Mouse (Mus musculus) small intestine, adult 2 months (tissue): Measurements from ENCODE around the gene Rbm33. TPM values are rescaled to one million over a fixed set of nuclear protein-coding genes. Genes with fewer than 3 reads are reported as not detected.

Experiments
- H3K27ac ChIP-seq: fragments of 200-500 bp; 2 replicates; pipeline ENCODE4 v1.5.1; 2012; ENCODE audit warnings: low read depth, low read length, control low read depth, inconsistent platforms; ENCODE audit not compliant: insufficient read depth
- H3K27me3 ChIP-seq: fragments of 200-500 bp; 2 replicates; pipeline ENCODE4 v1.6.1; 2012; ENCODE audit warnings: mild to moderate bottlenecking, moderate library complexity, low read length, inconsistent platforms; ENCODE audit not compliant: control insufficient read depth, insufficient read depth
- H3K36me3 ChIP-seq: fragments of 200-500 bp; 2 replicates; pipeline ENCODE4 v1.6.1; 2012; ENCODE audit warnings: mild to moderate bottlenecking, low read length, control low read depth, inconsistent platforms; ENCODE audit not compliant: control insufficient read depth, insufficient read depth
- H3K4me1 ChIP-seq: fragments of 200-500 bp; 2 replicates; pipeline ENCODE4 v1.6.1; 2012; ENCODE audit warnings: low read length, inconsistent platforms, mixed read lengths; ENCODE audit not compliant: control insufficient read depth, insufficient read depth, insufficient read length
- H3K4me3 ChIP-seq: fragments of 200-500 bp; 2 replicates; pipeline ENCODE4 v1.5.1; 2012; ENCODE audit warnings: low read depth, mild to moderate bottlenecking, control low read depth, inconsistent platforms, low read length, moderate library complexity
- CTCF ChIP-seq: fragments of 200-500 bp; IDR thresholded peaks from 2 replicates; pipeline ENCODE4 v1.5.1; 2012; ENCODE audit warnings: low read depth, mild to moderate bottlenecking, control low read depth, inconsistent platforms, low read length, moderate library complexity, mixed read lengths; ENCODE audit not compliant: insufficient replicate concordance, insufficient read length; ENCODE audit errors: extremely low read depth
- POLR2A ChIP-seq: fragments of 200-500 bp; IDR thresholded peaks from 2 replicates; pipeline ENCODE4 v1.6.1; 2012; ENCODE audit warnings: low read depth, mild to moderate bottlenecking, control low read depth, inconsistent platforms, low read length, moderate library complexity
- WGBS: fragments of 180-500 bp; shearing (Covaris S2); methylation state at CpG from one replicate; pipeline ENCODE4 v1.1.7; 2018; 5-methylcytosine and 5-hydroxymethylcytosine counted together
- polyA plus RNA-seq: library from polyadenylated mRNA; depleted of rRNA; stranded (reverse); fragments of >200 nt; gene quantifications from 2 replicates; pipeline ENCODE4 v1.2.3, GENCODE M21; 2012

Gene Rbm33
- polyA plus RNA-seq, 1 experiment: 25.2 TPM

DNA sequence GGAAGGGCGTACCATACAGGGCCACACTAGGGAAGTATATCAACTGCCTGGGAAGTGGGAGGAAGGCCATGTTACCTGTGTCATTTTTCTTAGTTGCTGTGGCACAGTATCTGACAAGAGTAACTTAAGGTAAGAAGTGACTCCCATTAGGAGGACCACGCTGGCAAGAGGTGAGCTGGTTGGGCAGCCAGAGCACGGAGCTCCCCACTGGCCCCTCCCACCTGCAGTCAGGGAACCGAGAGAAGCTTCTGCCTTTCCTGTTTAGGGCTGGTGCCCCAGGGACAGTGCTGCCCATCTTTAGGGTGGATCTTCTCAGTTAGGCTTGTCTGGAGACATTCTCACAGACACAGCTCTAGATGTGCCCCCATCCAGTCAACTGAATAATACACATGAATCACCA, 106.9 kb downstream of the Rbm33 start:
- Histone ChIP-seq H3K27ac (no peak overlapping the region), H3K36me3 (0 out of 2 replicates have a peak, but pooled peaks cover 1% of the 10 kb centered on the region), H3K4me3 (no peak overlapping the region), H3K27me3 (no peaks in the 10 kb centered on the region), H3K4me1 (peaks cover 8% of the 10 kb centered on the region)
- TF ChIP-seq POLR2A (no peak), CTCF (no peak)
- WGBS: 73% methylated on average over 4 of the region's 4 CpGs

DNA sequence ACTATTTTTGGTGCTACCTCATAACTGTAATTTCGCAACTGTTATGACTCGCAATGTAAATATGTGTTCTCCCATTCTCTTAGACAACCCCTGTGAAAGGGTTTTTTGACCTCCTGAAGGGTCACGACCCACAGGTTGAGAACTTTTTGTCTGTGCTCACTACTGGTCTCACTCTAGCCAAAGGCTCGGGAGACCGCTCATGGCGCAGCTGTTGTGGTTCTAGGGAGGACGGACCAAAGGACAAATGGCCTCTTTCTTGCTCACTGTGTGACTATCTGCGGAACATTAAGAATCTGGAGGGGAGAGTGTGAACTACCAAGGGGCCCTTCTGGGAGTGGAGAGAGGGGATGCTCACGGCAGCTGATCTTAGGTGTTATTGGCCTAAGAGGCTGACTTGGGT, 109.0 kb downstream of the Rbm33 start:
- H3K4me1 ChIP-seq: no peaks in the 10 kb centered on the region
- no peaks in the 10 kb centered on the region for H3K27me3 ChIP-seq
- TF ChIP-seq CTCF (no peak), POLR2A (no peak)
- H3K4me3 ChIP-seq: no peak overlapping the region
- WGBS: 96% methylated on average over 9 of the region's 9 CpGs
- no peaks in the 10 kb centered on the region for H3K36me3 ChIP-seq
- no peak overlapping the region for H3K27ac ChIP-seq

DNA sequence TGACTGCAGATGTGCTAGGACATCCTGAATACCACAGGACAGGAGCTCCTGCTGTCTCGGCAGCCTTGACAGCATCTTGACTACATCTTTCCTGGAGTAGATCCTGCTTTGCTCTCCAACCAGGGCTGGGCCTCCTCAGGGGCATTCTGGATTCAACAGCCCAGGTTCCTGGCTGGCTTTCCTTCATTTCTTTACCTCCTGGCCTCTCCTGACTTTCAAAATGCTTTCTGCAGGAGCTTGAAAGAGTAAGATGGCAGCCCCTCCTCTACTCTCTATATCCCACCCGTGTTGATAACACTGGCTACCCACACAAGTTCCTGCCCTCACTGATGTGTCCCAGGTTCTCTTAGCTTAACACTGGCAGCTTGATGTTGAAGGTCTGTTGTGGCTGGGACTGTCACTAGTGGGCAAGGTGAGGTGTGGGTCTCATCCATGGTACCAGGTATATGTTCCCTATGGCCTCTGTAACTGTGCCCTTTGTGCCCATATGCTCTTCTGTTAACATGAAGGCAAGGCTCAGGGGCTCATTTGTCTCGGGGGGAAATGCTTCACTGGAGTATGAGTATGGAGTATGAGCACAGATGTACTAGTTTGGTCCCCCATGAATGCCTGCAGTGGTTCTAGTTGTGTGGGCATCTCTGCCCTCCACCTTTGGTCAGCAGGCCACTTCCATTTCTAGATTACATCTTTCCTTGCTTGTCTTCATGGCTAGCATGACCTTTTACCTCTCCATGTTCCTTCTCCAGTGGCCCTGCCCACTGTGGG, 133.4 kb downstream of the Rbm33 start:
- WGBS: 69% methylated on average over 3 of the region's 3 CpGs
- TF ChIP-seq POLR2A (no peak), CTCF (no peak)
- H3K27ac ChIP-seq: no peak overlapping the region
- H3K36me3 ChIP-seq: no peaks in the 10 kb centered on the region
- no peaks in the 10 kb centered on the region for H3K27me3 ChIP-seq
- H3K4me3 ChIP-seq: no peak overlapping the region
- H3K4me1 ChIP-seq: no peaks in the 10 kb centered on the region

- Histone ChIP-seq H3K4me3 (no peak overlapping the region), H3K4me1 (no peaks in the 10 kb centered on the region), H3K27me3 (no peaks in the 10 kb centered on the region), H3K36me3 (no peaks in the 10 kb centered on the region), H3K27ac (no peak overlapping the region)
- 39% methylated on average over 6 of the region's 6 CpGs for WGBS
- TF ChIP-seq POLR2A (no peak), CTCF (peak; percentile 96)
Observed at GRCm38 (mm10) chr5:28451053-28451638, 134.2 kb downstream of the Rbm33 start.

GRCm38 (mm10) chr5:28453086-28453485, 136.2 kb downstream of the Rbm33 start:
- H3K4me3 ChIP-seq: no peak overlapping the region
- no peak for TF ChIP-seq POLR2A
- no peak for TF ChIP-seq CTCF
- no peak overlapping the region for H3K27ac ChIP-seq
- H3K4me1 ChIP-seq: peaks cover 4% of the 10 kb centered on the region; the same call in 1 of the 2 replicates
- H3K27me3 ChIP-seq: peaks cover 5% of the 10 kb centered on the region
- WGBS: 89% methylated on average over 5 of the region's 5 CpGs
- H3K36me3 ChIP-seq: no peaks in the 10 kb centered on the region

DNA sequence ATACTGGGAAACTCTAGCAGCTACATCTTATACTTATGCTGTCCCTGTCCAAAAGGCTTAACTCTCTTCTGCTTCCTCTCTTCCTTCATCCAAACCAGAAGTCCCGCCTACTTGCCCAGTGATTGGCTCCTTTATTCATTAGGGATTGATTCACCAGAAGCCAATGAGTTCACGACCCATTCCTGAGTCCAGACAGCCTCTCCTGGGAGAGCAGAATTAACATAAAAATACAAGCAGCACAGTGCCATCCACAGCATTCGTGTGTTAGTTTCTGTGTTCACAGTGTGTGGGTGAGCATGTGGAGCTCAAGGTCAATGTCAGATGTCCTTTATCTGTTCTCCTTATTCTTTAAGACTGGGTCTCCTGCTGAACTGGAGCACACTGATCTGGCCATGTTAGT, 136.6 kb downstream of the Rbm33 start:
- Histone ChIP-seq H3K36me3 (no peaks in the 10 kb centered on the region), H3K27ac (no peak overlapping the region), H3K4me1 (peaks cover 7% of the 10 kb centered on the region; the same call in 1 of the 2 replicates), H3K27me3 (peaks cover 8% of the 10 kb centered on the region), H3K4me3 (no peak overlapping the region)
- TF ChIP-seq POLR2A (no peak), CTCF (no peak)
- 69% methylated on average over 3 of the region's 3 CpGs for WGBS

DNA sequence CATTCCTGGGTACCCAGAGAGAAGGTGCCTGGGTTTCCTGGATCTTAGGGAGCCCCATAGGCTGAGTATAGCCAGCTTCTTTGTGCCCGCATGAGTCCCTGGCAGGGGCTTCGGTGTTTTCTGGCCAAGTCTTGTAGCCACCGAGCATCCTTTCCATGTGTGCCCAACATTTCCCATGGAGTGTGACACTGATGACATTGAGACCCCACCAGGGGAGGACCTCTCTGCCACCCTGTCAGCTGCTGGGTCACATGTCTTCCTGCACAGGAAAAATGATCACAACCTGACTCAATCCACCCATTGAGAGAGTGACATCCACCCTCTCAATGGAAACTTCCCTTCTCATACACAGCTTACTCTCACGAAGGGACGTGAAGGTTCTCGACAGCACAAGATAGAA, 137.6 kb downstream of the Rbm33 start:
- TF ChIP-seq CTCF (no peak), POLR2A (no peak)
- no peaks in the 10 kb centered on the region for H3K36me3 ChIP-seq
- peaks cover 7% of the 10 kb centered on the region for H3K4me1 ChIP-seq
- peaks cover 14% of the 10 kb centered on the region for H3K27me3 ChIP-seq
- 90% methylated on average over 6 of the region's 6 CpGs for WGBS
- no peak overlapping the region for H3K4me3 ChIP-seq
- H3K27ac ChIP-seq: no peak overlapping the region
